Mouse (Mus musculus) liver, embryonic 11.5 days (tissue): ENCODE data around the gene Oxsr1. TPM values are rescaled to one million over a fixed set of nuclear protein-coding genes. Genes with fewer than 3 reads are reported as not detected.
"Not testable (repeated sequence)": the region's sequence is repeated elsewhere in the genome, so short reads cannot be mapped to it uniquely, and the experiment has no call there.

Source experiments
- ATAC-seq: fragments of 200-750 bp; cut with Nextera tagmentation; replicated peaks from 2 replicates; pipeline ENCODE4 v1.8.0; 2017; ENCODE audit warnings: moderate number of reproducible peaks, mild to moderate bottlenecking, moderate TSS enrichment, moderate library complexity; ENCODE audit not compliant: low FRiP score
- DNase-seq: peaks from one replicate; pipeline ENCODE4 v3.0.0-alpha.2; 2017; ENCODE audit warnings: low spot score
- H3K27ac ChIP-seq: fragments of 300-500 bp; sonication (generic); 2 replicates; pipeline ENCODE4 v1.5.1; 2014; ENCODE audit warnings: mild to moderate bottlenecking, low read depth, low read length, control low read depth
- H3K27me3 ChIP-seq: fragments of 300-500 bp; sonication (generic); replicated peaks from 2 replicates; pipeline ENCODE4 v1.6.1; 2014; ENCODE audit warnings: low read length, mixed read lengths; ENCODE audit not compliant: control insufficient read depth, insufficient read depth
- H3K36me3 ChIP-seq: fragments of 300-500 bp; sonication (generic); 2 replicates; pipeline ENCODE4 v1.6.1; 2014; ENCODE audit warnings: mild to moderate bottlenecking, low read length, moderate library complexity, mixed read lengths; ENCODE audit not compliant: control insufficient read depth, insufficient read depth
- H3K4me1 ChIP-seq: fragments of 300-500 bp; sonication (generic); replicated peaks from 2 replicates; pipeline ENCODE4 v1.6.1; 2014; ENCODE audit warnings: low read length, mixed read lengths; ENCODE audit not compliant: control insufficient read depth, insufficient read depth
- H3K4me2 ChIP-seq: fragments of 300-500 bp; sonication (generic); 2 replicates; pipeline ENCODE4 v1.6.1; 2014; ENCODE audit warnings: mild to moderate bottlenecking, control low read depth, moderate library complexity
- H3K4me3 ChIP-seq: fragments of 300-500 bp; sonication (generic); 2 replicates; pipeline ENCODE4 v1.5.1; 2014; ENCODE audit warnings: low read depth, low read length, control low read depth
- H3K9ac ChIP-seq: fragments of 300-500 bp; sonication (generic); 2 replicates; pipeline ENCODE4 v1.6.1; 2014; ENCODE audit warnings: low read depth, low read length, control low read depth
- H3K9me3 ChIP-seq: fragments of 300-500 bp; sonication (generic); 2 replicates; pipeline ENCODE4 v1.6.1; 2016; ENCODE audit warnings: low read length, inconsistent platforms, mixed read lengths; ENCODE audit not compliant: control insufficient read depth
- WGBS: fragments of 180-500 bp; shearing (Covaris S2); extraction: QIAGEN DNeasy Blood & Tissue Kit; methylation state at CpG from one replicate; pipeline ENCODE4 v1.1.7; 2014; 5-methylcytosine and 5-hydroxymethylcytosine counted together
- polyA plus RNA-seq: library from polyadenylated mRNA; unstranded; fragments of >200 nt; fragmentation: Nextera tagmentation; extraction: Ambion mirVana; gene quantifications from 2 replicates; pipeline ENCODE4 v1.2.1, GENCODE M21; 2014

Gene Oxsr1
- polyA plus RNA-seq, 1 experiment from 2014 or later, result 14.2 TPM

- no peaks in the 10 kb centered on the region for H3K9me3 ChIP-seq
- no peak overlapping the region for H3K4me3 ChIP-seq
- ATAC-seq (no peak), DNase-seq (peak; percentile 21)
- no peak overlapping the region for H3K27ac ChIP-seq
- no peaks in the 10 kb centered on the region for H3K4me1 ChIP-seq
- H3K36me3 ChIP-seq, result peaks cover 7% of the 10 kb centered on the region
- 92% methylated on average over 10 of the region's 10 CpGs for WGBS
- no peak overlapping the region for H3K9ac ChIP-seq
- no peaks in the 10 kb centered on the region for H3K27me3 ChIP-seq
- H3K4me2 ChIP-seq, result no peak overlapping the region
Measured at GRCm38 (mm10) chr9:119240286-119240997, 81.8 kb downstream of the Oxsr1 start.

GRCm38 (mm10) chr9:119239274-119239673, 83.0 kb downstream of the Oxsr1 start:
- Histone ChIP-seq H3K4me3 (no peak overlapping the region), H3K4me1 (no peaks in the 10 kb centered on the region), H3K9me3 (no peaks in the 10 kb centered on the region), H3K9ac (no peak overlapping the region), H3K4me2 (no peak overlapping the region), H3K36me3 (peaks cover 5% of the 10 kb centered on the region), H3K27me3 (no peaks in the 10 kb centered on the region), H3K27ac (no peak overlapping the region)
- ATAC-seq (no peak), DNase-seq (peak; percentile 5)
- WGBS, result 92% methylated on average over 3 of the region's 3 CpGs

GRCm38 (mm10) chr9:119238796-119239195, 83.4 kb downstream of the Oxsr1 start:
- Histone ChIP-seq H3K4me2 (no peak overlapping the region), H3K36me3 (peaks cover 5% of the 10 kb centered on the region), H3K4me3 (no peak overlapping the region), H3K9me3 (no peaks in the 10 kb centered on the region), H3K9ac (no peak overlapping the region), H3K27ac (no peak overlapping the region), H3K27me3 (no peaks in the 10 kb centered on the region), H3K4me1 (no peaks in the 10 kb centered on the region)
- 90% methylated on average over 4 of the region's 4 CpGs for WGBS
- peak; percentile 22 for DNase-seq
- ATAC-seq, result no peak

GRCm38 (mm10) chr9:119231552-119231951, 90.7 kb downstream of the Oxsr1 start:
- peak; percentile 31; the same call in 1 of the 2 replicates for ATAC-seq
- peak overlapping the region; percentile 3; the same call in 1 of the 2 replicates for H3K4me2 ChIP-seq
- peaks cover 4% of the 10 kb centered on the region for H3K4me1 ChIP-seq
- H3K9ac ChIP-seq, result no peak overlapping the region
- H3K27me3 ChIP-seq, result no peaks in the 10 kb centered on the region
- H3K9me3 ChIP-seq, result no peaks in the 10 kb centered on the region
- WGBS, result 75% methylated on average over 7 of the region's 7 CpGs
- no peak overlapping the region for H3K4me3 ChIP-seq
- DNase-seq, result no peak
- H3K36me3 ChIP-seq, result no peaks in the 10 kb centered on the region
- H3K27ac ChIP-seq, result no peak overlapping the region; the same call in 1 of the 2 replicates

GRCm38 (mm10) chr9:119230829-119231228, 91.4 kb downstream of the Oxsr1 start:
- H3K9me3 ChIP-seq, result no peaks in the 10 kb centered on the region
- H3K4me2 ChIP-seq, result no peak overlapping the region
- H3K4me1 ChIP-seq, result peaks cover 4% of the 10 kb centered on the region
- WGBS, result 30% methylated on average over 2 of the region's 2 CpGs
- no peaks in the 10 kb centered on the region for H3K27me3 ChIP-seq
- H3K4me3 ChIP-seq, result no peak overlapping the region
- no peaks in the 10 kb centered on the region for H3K36me3 ChIP-seq
- H3K9ac ChIP-seq, result no peak overlapping the region
- ATAC-seq, result 0 out of 2 replicates have a peak, but pooled peaks have one; percentile 51
- DNase-seq, result no peak
- H3K27ac ChIP-seq, result no peak overlapping the region

GRCm38 (mm10) chr9:119220249-119220648, 102.0 kb downstream of the Oxsr1 start:
- no peak for ATAC-seq
- no peak overlapping the region for H3K4me3 ChIP-seq
- no peak overlapping the region for H3K27ac ChIP-seq
- H3K4me2 ChIP-seq, result no peak overlapping the region
- 74% methylated on average over 4 of the region's 4 CpGs for WGBS
- H3K9ac ChIP-seq, result no peak overlapping the region
- DNase-seq, result no peak
- no peaks in the 10 kb centered on the region for H3K4me1 ChIP-seq
- H3K9me3 ChIP-seq, result no peaks in the 10 kb centered on the region
- H3K27me3 ChIP-seq, result no peaks in the 10 kb centered on the region
- no peaks in the 10 kb centered on the region for H3K36me3 ChIP-seq

- no peak overlapping the region for H3K9ac ChIP-seq
- H3K27ac ChIP-seq, result no peak overlapping the region
- H3K4me2 ChIP-seq, result no peak overlapping the region
- WGBS, result 72% methylated on average over 2 of the region's 2 CpGs
- H3K27me3 ChIP-seq, result no peaks in the 10 kb centered on the region
- no peaks in the 10 kb centered on the region for H3K4me1 ChIP-seq
- ATAC-seq, result no peak
- H3K4me3 ChIP-seq, result no peak overlapping the region
- no peak for DNase-seq
- H3K36me3 ChIP-seq, result no peaks in the 10 kb centered on the region
- H3K9me3 ChIP-seq, result no peaks in the 10 kb centered on the region; the same call in 1 of the 2 replicates
Measured at GRCm38 (mm10) chr9:119219667-119220066, 102.6 kb downstream of the Oxsr1 start.

- not testable (repeated sequence) for H3K4me3 ChIP-seq, H3K4me1 ChIP-seq, H3K27me3 ChIP-seq, H3K27ac ChIP-seq, H3K4me2 ChIP-seq, H3K36me3 ChIP-seq, DNase-seq, ATAC-seq, H3K9me3 ChIP-seq, H3K9ac ChIP-seq
- WGBS, result 86% methylated on average over 2 of the region's 2 CpGs
Measured at GRCm38 (mm10) chr9:119215341-119215740, 106.9 kb downstream of the Oxsr1 start.

- ATAC-seq, result no peak
- 81% methylated on average over 6 of the region's 6 CpGs for WGBS
- no peak overlapping the region for H3K9ac ChIP-seq
Measured at GRCm38 (mm10) chr9:119214601-119215000, 107.6 kb downstream of the Oxsr1 start.

More at GRCm38 (mm10) chr9:119214601-119215000, 107.6 kb downstream of the Oxsr1 start:
- no peak overlapping the region for H3K27ac ChIP-seq
- no peak overlapping the region for H3K4me3 ChIP-seq
- no peak for DNase-seq
- H3K4me1 ChIP-seq, result no peaks in the 10 kb centered on the region
- H3K9me3 ChIP-seq, result no peaks in the 10 kb centered on the region; the same call in 1 of the 2 replicates
- H3K4me2 ChIP-seq, result no peak overlapping the region
- H3K27me3 ChIP-seq, result no peaks in the 10 kb centered on the region
- no peaks in the 10 kb centered on the region for H3K36me3 ChIP-seq
